Mouse (Mus musculus): ENCODE results near the gene Ppip5k1. TPM values are rescaled to one million over a fixed set of nuclear protein-coding genes. Genes with fewer than 3 reads are reported as not detected.

The Ppip5k1 gene
- polyA plus RNA-seq, 1 experiment from 2014 or later = 21.3 TPM

DNA sequence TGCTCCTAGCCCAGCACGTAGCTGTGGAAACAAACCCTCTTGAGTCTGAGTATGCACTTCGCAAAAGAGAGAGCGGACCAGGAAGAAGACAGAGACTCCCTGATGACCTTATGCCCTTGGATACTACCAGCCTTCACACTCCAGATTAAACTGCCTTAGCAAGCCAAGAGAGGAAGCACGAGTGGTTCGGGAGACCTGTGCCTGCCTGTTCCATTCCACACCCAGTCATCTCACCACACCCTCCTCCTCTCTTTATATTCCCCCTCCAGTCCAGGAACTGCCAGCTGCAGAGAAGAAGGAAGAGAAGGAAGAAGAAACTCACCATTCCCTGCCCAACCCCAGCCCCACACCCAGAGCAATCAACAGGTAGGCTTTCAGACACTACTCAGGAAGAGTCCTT lies 2.3 kb upstream of the Ppip5k1 start, which contains the start of gene Ckmt1:
Ckmt1 (plus strand) TSS at position 221 of the 400 bp plus-strand sequence.
- Histone ChIP-seq H3K9ac (peak within 1 kb of the TSS; percentile 71), H3K4me2 (peak within 1 kb of the TSS; percentile 61), H3K36me3 (no peaks in the 10 kb centered on the region), H3K4me3 (peak within 1 kb of the TSS; percentile 47), H3K27ac (replicated peaks) (peak within 1 kb of the TSS; percentile 85), H3K4me1 (replicated peaks) (peaks cover 25% of the 10 kb centered on the region), H3K9me3 (no peaks in the 10 kb centered on the region), H3K27me3 (no peaks in the 10 kb centered on the region)
- ATAC-seq (ENCODE audit: low FRiP score, low read depth) = no peak
- WGBS = 67% methylated on average over 5 of the region's 5 CpGs

DNA sequence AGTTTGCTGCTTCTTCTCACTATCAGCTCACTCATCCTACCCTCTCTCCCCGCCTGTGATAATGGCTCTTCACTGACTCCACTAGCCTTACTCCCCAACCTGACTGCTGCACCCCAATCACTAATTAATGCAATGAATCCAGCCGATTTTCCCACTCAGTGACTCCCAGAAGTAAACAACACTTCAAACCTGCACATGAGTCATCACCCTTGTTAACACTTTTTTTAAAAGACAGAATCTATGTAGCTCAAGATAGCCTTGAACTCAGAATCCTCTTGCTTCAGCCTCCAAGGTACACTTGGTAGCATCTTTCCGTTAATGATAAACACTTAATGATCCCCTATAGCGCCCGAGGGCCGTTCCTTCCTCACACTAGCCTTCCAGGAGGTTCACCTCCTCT lies 818 bp downstream of the Ppip5k1 start:
- peak overlapping the region; percentile 80 for H3K4me2 ChIP-seq

DNA sequence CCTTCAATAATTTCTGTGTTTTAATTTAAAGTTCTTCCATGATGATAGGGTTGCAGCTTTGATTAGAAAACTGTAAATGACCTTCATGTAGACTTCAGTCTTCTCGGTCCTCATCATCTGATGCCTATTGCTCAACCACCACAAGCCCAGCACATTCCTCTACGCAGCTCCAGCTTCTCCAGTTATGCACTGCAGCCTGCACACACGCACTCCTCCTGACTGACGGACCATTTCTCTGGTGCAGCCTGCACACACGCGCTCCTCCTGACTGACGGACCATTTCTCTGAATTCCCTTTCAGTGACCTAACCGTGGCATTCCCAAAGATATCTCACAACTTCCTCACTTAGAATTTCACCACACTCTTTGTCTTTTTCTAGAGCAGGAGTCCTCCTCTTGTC lies 2.0 kb downstream of the Ppip5k1 start:
- H3K9ac ChIP-seq = no peak overlapping the region
- no peaks in the 10 kb centered on the region for H3K27me3 ChIP-seq
- no peak for ATAC-seq (ENCODE audit: low FRiP score, low read depth)
- H3K4me2 ChIP-seq = no peak overlapping the region
- H3K27ac ChIP-seq (replicated peaks) = no peak overlapping the region
- peaks cover 10% of the 10 kb centered on the region for H3K36me3 ChIP-seq
- peaks cover 19% of the 10 kb centered on the region for H3K4me1 ChIP-seq (replicated peaks)
- H3K9me3 ChIP-seq = no peaks in the 10 kb centered on the region
- H3K4me3 ChIP-seq = no peak overlapping the region
- 60% methylated on average over 8 of the region's 8 CpGs for WGBS

More for the DNA sequence above, 818 bp downstream of the Ppip5k1 start:
- WGBS = 2% methylated on average over 6 of the region's 6 CpGs
- Histone ChIP-seq H3K36me3 (peaks cover 8% of the 10 kb centered on the region), H3K9me3 (no peaks in the 10 kb centered on the region), H3K4me3 (peak overlapping the region; percentile 77), H3K9ac (peak overlapping the region; percentile 85), H3K27ac (replicated peaks) (peak overlapping the region; percentile 88), H3K4me1 (replicated peaks) (peaks cover 23% of the 10 kb centered on the region), H3K27me3 (no peaks in the 10 kb centered on the region)
- ATAC-seq (ENCODE audit: low FRiP score, low read depth) = no peak

DNA sequence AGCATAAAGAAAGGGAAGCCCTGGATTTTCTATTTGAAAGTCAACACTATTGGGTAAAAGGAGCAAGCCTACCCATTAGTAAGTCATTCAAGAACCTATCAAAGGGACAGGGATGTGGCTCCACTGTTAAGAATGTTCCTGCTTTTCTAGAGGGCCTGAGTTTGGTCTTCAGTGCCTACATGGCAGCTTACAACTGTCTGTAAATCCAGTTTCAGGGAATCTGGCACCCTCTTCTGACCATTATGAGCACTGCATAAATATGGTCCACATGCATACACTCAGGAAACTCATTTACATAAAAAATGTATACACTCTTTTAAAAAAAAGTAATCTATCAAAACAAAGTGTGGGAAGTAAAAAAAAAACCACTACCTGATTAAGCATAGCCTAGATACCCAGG lies 16.1 kb downstream of the Ppip5k1 start:
- Histone ChIP-seq H3K9ac (no peak overlapping the region), H3K36me3 (peaks cover 42% of the 10 kb centered on the region), H3K9me3 (no peaks in the 10 kb centered on the region), H3K4me3 (no peak overlapping the region), H3K4me2 (no peak overlapping the region), H3K27me3 (no peaks in the 10 kb centered on the region), H3K4me1 (replicated peaks) (no peaks in the 10 kb centered on the region), H3K27ac (replicated peaks) (no peak overlapping the region)
- no peak for ATAC-seq (ENCODE audit: low FRiP score, low read depth)

DNA sequence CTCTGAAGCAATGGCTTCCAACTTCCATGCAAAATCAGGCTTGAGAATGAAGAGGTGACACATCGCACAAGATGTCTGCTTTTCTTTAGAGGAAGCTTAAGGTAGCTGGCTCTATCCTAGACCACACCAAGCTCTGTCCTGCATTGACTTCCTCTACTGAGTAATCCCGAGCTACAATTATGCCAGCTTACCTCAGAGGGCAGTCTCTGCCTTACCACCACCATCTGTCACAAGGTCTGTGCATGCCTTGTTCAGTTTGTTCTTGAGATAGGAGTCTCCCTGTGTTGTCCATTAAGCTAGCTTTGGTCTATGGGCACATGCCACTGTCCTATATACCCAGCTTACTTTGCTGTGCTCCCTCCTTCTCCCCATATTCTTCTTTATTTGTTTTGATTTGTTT lies 25.7 kb downstream of the Ppip5k1 start:
- no peaks in the 10 kb centered on the region for H3K4me1 ChIP-seq (replicated peaks)
- ATAC-seq (ENCODE audit: low FRiP score, low read depth) = no peak
- peaks cover 35% of the 10 kb centered on the region for H3K36me3 ChIP-seq
- 92% methylated on average over 2 of the region's 2 CpGs for WGBS
- H3K9me3 ChIP-seq = no peaks in the 10 kb centered on the region
- no peak overlapping the region for H3K4me2 ChIP-seq
- H3K27ac ChIP-seq (replicated peaks) = no peak overlapping the region
- no peak overlapping the region for H3K9ac ChIP-seq
- no peak overlapping the region for H3K4me3 ChIP-seq
- H3K27me3 ChIP-seq = no peaks in the 10 kb centered on the region

DNA sequence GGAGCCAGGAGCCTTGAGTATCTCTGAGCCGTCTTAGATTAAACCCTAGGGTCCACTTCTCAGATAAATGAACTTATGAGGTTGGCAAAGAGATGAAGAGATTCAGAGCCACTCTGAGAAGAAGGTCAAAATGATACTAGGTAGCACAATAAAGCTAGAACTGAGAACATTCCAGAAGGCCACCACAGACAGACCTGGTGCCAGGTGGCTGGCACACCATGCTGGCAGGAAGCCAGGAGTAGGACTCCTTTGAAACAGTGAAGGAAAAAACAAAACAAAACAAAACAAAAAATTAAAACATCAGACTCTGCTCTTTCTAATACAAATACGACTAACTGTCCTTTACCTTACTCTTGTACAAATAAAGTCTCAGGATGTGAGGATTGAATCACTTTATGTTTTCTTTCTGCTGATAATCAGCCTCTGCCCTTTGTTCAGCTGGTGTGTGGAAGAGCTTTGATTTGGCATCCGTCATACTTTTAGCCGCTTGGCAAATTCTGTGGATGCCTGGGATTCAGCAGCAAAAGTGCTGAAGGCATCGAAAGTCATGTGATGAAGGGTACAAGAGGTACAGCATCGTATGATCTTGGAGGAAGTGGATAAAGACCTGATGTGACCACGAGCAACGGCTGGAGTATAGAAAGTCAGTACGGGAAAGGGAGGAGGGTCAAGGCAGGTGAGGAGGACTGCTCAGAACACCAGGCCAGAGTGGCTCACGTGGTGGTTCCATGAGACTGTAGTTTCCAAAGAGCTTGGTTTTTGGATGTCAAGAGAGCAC lies 31.3 kb downstream of the Ppip5k1 start:
- Histone ChIP-seq H3K36me3 (peaks cover 30% of the 10 kb centered on the region), H3K4me3 (no peak overlapping the region), H3K9me3 (no peaks in the 10 kb centered on the region), H3K4me2 (no peak overlapping the region), H3K4me1 (replicated peaks) (no peaks in the 10 kb centered on the region), H3K9ac (no peak overlapping the region), H3K27ac (replicated peaks) (no peak overlapping the region), H3K27me3 (no peaks in the 10 kb centered on the region)
- 85% methylated on average over 10 of the region's 10 CpGs for WGBS
- no peak for ATAC-seq (ENCODE audit: low FRiP score, low read depth)

DNA sequence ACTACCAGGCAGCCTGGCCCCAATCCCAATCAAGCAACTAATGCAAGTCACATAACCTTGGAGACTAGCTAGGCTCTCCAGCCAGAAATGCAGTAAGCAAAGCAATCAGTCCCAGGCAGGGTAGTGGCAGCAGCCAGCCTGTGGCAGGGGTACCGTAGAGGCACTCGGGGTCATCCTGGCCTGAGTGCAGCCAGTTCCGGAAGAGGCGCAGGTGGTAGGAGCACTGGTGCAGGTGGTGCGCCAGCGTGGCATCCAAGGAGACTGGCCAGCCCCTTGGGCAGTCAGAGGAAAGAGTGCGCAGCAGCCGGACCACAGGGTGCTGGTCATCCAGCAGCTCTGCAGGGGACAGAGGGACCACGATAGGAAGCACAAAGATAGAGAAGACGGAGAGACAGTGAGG lies 32.2 kb downstream of the Ppip5k1 start:
- H3K4me1 ChIP-seq (replicated peaks) = no peaks in the 10 kb centered on the region
- H3K4me3 ChIP-seq = no peak overlapping the region
- 95% methylated on average over 10 of the region's 10 CpGs for WGBS
- no peak overlapping the region for H3K9ac ChIP-seq
- H3K9me3 ChIP-seq = no peaks in the 10 kb centered on the region
- no peaks in the 10 kb centered on the region for H3K27me3 ChIP-seq
- peaks cover 37% of the 10 kb centered on the region for H3K36me3 ChIP-seq
- no peak overlapping the region for H3K27ac ChIP-seq (replicated peaks)
- ATAC-seq (ENCODE audit: low FRiP score, low read depth) = no peak
- no peak overlapping the region for H3K4me2 ChIP-seq

DNA sequence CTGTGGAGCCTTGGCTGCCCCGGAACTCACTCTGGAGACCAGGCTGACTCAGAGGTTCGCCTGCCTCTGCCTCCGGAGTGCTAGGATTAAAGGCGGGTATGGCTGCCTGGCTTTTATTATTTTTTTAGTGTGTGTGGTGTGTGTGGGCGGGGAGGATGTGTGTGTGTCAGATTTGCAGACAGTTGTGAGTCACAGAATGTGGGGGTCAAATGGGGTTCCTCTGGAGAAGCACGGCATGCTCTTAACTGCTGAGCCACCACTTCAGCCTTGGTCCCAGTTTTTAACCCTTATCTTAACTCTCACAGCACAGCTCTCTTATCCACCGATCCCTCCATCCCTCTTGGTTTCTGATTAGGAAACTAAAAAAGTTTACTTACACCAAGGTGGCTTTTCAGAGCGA lies 38.9 kb downstream of the Ppip5k1 start:
- ATAC-seq (ENCODE audit: low FRiP score, low read depth) = no peak
- Histone ChIP-seq H3K27me3 (no peaks in the 10 kb centered on the region), H3K9ac (no peak overlapping the region), H3K36me3 (peaks cover 48% of the 10 kb centered on the region), H3K4me1 (replicated peaks) (no peaks in the 10 kb centered on the region), H3K27ac (replicated peaks) (no peak overlapping the region), H3K4me2 (no peak overlapping the region), H3K4me3 (no peak overlapping the region), H3K9me3 (no peaks in the 10 kb centered on the region)
- WGBS = 81% methylated on average over 8 of the region's 8 CpGs

DNA sequence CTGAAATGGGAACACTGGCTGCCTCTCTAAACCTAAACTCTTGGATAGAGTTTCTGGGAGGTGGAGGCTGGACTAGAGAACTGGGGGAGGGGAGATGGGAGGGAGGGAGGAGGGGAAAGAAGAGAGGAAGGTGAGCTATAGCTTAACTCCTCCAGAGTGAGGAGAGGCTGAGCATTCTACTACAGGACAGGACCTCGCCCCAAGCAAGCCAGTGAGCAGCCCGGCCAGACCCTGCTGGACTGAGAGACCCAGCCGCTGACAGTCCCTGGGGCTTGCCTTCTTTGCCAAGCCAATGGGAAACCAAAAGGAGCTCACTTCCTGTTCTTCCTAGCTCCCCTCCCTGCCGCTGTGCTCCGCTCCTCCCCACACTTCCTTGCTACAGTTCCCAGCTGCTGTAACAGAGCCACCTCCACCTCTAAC lies 46.2 kb downstream of the Ppip5k1 start:
- Histone ChIP-seq H3K36me3 (peaks cover 50% of the 10 kb centered on the region), H3K27ac (replicated peaks) (no peak overlapping the region), H3K9me3 (no peaks in the 10 kb centered on the region), H3K4me2 (0 out of 2 replicates have a peak overlapping the region, but pooled peaks have one; percentile 17), H3K4me3 (no peak overlapping the region), H3K4me1 (replicated peaks) (no peaks in the 10 kb centered on the region), H3K9ac (no peak overlapping the region), H3K27me3 (no peaks in the 10 kb centered on the region)
- no peak for ATAC-seq (ENCODE audit: low FRiP score, low read depth)
- 54% methylated on average over 5 of the region's 5 CpGs for WGBS

DNA sequence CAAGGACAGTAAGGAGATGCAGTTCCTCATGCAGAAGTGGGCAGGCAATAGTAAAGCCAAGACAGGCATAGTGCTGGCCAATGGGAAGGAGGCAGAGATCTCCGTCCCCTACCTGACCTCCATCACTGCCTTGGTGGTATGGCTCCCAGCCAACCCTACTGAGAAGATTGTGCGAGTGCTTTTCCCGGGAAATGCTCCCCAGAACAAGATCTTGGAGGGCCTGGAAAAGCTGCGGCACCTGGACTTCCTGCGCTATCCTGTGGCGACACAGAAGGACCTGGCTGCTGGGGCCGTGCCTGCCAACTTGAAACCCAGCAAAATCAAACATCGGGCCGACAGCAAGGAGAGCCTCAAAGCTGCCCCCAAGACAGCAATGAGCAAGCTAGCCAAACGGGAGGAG lies 55.2 kb downstream of the Ppip5k1 start:
- Histone ChIP-seq H3K9ac (no peak overlapping the region), H3K36me3 (peaks cover 63% of the 10 kb centered on the region), H3K4me2 (no peak overlapping the region), H3K27me3 (no peaks in the 10 kb centered on the region), H3K27ac (replicated peaks) (no peak overlapping the region), H3K9me3 (no peaks in the 10 kb centered on the region), H3K4me1 (replicated peaks) (peaks cover 29% of the 10 kb centered on the region), H3K4me3 (no peak overlapping the region)
- 91% methylated on average over 10 of the region's 10 CpGs for WGBS
- ATAC-seq (ENCODE audit: low FRiP score, low read depth) = no peak

DNA sequence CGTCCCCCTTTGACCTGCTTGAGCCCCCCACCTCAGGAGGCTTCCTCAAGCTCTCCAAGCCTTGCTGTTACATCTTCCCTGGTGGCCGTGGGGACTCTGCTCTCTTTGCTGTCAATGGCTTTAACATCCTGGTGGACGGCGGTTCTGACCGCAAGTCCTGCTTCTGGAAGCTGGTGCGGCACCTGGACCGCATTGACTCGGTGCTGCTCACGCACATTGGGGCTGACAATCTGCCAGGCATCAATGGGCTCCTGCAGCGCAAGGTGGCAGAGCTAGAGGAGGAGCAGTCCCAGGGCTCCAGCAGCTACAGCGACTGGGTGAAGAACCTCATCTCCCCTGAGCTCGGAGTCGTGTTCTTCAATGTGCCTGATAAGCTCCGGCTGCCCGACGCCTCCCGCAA lies 55.7 kb downstream of the Ppip5k1 start:
- 90% methylated on average over 17 of the region's 17 CpGs for WGBS

DNA sequence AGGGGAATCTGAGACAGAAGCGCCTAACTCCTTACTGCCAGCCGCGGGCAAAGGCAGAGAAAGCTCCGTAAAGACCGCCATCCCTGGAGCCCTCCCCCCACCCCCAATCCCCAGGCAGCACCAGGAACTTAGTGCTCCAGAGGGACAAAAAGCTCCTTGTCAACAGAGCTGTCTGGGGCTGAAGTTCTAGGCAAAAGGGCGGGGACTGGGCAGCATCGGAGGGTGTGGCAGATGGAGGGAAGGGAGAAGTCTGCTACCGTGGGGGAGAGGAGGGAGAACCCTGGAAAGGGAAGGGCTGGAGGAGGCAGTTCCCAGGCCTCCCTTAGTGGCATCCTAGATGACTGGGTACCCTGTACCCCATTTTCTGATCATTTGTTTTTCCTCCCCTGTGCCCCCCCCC lies 57.1 kb downstream of the Ppip5k1 start:
- H3K9ac ChIP-seq = peak overlapping the region; percentile 69; the same call in 1 of the 2 replicates
- peak overlapping the region; percentile 63 for H3K4me3 ChIP-seq
- H3K9me3 ChIP-seq = no peaks in the 10 kb centered on the region
- no peak overlapping the region for H3K27ac ChIP-seq (replicated peaks)
- H3K36me3 ChIP-seq = peaks cover 45% of the 10 kb centered on the region
- WGBS = 7% methylated on average over 8 of the region's 8 CpGs
- peak overlapping the region; percentile 68 for H3K4me2 ChIP-seq
- H3K4me1 ChIP-seq (replicated peaks) = peaks cover 46% of the 10 kb centered on the region
- ATAC-seq (ENCODE audit: low FRiP score, low read depth) = no peak
- no peaks in the 10 kb centered on the region for H3K27me3 ChIP-seq

More for the DNA sequence above, 55.7 kb downstream of the Ppip5k1 start:
- peaks cover 34% of the 10 kb centered on the region for H3K4me1 ChIP-seq (replicated peaks)
- peaks cover 58% of the 10 kb centered on the region for H3K36me3 ChIP-seq
- no peaks in the 10 kb centered on the region for H3K9me3 ChIP-seq
- H3K9ac ChIP-seq = no peak overlapping the region
- H3K27me3 ChIP-seq = no peaks in the 10 kb centered on the region
- H3K4me2 ChIP-seq = no peak overlapping the region
- H3K27ac ChIP-seq (replicated peaks) = no peak overlapping the region
- no peak for ATAC-seq (ENCODE audit: low FRiP score, low read depth)
- H3K4me3 ChIP-seq = no peak overlapping the region

DNA sequence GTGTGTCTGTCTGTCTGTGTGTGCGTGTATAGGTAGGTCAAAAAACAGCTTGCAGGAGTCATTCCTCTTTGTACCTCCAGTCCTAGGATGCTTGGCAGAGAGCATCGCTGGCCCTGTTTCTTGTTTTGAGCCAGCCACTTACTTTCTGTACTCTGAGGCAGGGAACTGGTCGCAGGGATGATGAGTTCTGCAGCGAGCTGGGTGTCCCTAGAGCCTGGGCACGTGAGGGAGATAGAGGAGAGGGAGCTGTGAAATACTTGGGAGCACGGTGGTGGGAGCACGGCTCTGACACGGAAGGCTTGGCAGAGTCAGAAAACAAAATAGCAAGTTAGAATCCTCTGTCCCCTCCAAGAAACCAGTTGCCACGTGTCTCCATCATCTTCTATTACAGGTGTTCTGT lies 57.5 kb downstream of the Ppip5k1 start:
- Histone ChIP-seq H3K36me3 (peaks cover 41% of the 10 kb centered on the region), H3K4me1 (replicated peaks) (peaks cover 46% of the 10 kb centered on the region), H3K9me3 (no peaks in the 10 kb centered on the region), H3K4me3 (peak overlapping the region; percentile 63), H3K27ac (replicated peaks) (no peak overlapping the region), H3K4me2 (peak overlapping the region; percentile 68), H3K9ac (peak overlapping the region; percentile 69), H3K27me3 (no peaks in the 10 kb centered on the region)
- WGBS = 9% methylated on average over 9 of the region's 9 CpGs
- ATAC-seq (ENCODE audit: low FRiP score, low read depth) = no peak

Measured in hindbrain, embryonic 15.5 days (tissue).